Mouse (Mus musculus) urinary bladder, postnatal 14 days (tissue): Measurements from ENCODE around the gene Snapc3.

Source experiments
- DNase-seq: peaks from one replicate; pipeline ENCODE4 v3.0.0; 2021; ENCODE audit warnings: low spot score

Gene Snapc3

DNA sequence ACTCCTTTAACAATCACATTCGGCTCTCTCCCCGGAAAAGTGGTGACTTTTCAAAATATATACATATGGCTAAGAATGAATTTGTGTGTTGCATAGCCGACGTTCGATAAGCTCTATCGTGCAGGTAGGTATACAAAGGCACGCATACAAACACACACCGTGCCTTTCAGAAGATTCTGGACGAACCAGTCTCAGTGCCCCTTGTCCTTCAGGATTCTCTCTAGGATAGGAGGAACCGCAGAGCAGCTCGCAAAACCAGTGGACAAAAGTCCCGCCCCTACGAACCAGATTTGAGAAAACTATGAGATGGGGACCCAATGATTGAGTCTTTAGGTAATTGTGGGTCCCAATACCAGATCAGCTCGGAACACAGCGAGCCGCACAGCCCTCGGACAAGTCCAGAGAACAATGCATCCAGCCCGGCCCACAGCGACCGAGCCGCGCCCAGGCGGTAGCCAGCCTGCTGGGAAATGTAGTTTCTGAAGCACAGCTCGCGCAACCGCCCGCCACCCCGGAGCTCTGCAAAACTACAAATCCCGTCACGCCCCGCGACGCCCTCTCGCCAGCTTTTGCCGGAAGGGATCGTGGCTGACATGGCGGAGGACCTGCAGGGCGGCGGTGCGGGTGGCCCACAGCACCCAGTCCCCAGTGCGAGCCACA is at the start of gene Snapc3:
Gene Snapc3 (plus strand): TSS at position 565 of the 660 bp plus-strand sequence.
- peak; percentile 96 for DNase-seq

GRCm38 (mm10) chr4:83373381-83373780 is 44.1 kb upstream of the Snapc3 start:
- DNase-seq = no peak

GRCm38 (mm10) chr4:83375650-83376049 is 41.9 kb upstream of the Snapc3 start:
- no peak for DNase-seq

DNA sequence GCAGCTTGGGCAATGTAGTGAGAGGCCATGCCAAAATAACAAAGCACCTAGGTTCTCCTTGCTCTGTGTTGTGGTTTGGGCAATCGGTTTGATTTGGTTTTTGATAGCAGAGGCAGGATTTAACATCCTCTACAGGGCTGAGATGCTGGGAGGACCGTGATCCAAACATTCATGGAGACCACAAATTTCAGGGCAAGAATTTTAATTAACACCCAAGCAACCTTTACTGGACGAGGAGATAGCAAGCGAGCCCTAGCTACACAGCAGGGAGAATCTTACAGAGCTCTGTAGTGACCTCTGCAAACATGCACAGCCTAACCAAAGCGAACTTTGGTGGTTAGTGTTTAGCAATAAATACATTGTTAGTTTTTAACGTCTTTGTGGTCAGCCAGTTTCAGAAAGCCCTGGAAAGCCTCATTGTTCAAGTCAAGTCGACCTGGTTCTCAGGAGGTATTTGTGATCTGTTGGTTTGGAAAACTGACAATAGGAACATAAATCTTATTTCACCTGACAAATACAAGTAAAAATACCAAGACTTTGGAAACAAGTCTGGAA is 41.0 kb upstream of the Snapc3 start:
- DNase-seq = no peak

GRCm38 (mm10) chr4:83379036-83379435 is 38.5 kb upstream of the Snapc3 start:
- DNase-seq = no peak

GRCm38 (mm10) chr4:83379746-83380145 is 37.8 kb upstream of the Snapc3 start:
- DNase-seq = no peak

DNA sequence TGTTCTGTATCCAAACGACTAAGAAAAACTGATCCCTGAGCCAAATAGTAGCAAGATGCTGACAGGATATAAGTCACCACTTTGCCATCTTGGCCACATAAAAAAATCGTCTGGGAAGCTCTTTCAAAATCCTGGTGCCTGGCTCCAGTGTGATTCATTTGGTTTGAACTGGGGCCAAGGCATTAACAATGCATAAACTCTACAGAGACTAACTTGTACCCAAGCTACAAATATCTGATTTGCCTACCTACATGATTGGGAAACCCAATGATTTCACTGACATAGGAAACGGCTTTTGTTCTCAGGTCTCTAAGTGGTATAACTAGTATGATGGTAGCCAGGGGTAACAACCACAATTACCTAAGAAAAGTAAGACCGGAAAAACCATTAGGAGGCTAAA is 37.3 kb upstream of the Snapc3 start:
- peak; percentile 26 for DNase-seq

GRCm38 (mm10) chr4:83383899-83384490 is 33.5 kb upstream of the Snapc3 start:
- DNase-seq = peak; percentile 27

- no peak for DNase-seq
Observed at GRCm38 (mm10) chr4:83385091-83385490, 32.4 kb upstream of the Snapc3 start.

GRCm38 (mm10) chr4:83390551-83390950 is 27.0 kb upstream of the Snapc3 start:
- no peak for DNase-seq

- no peak for DNase-seq
Observed at GRCm38 (mm10) chr4:83391956-83392355, 25.6 kb upstream of the Snapc3 start.

DNA sequence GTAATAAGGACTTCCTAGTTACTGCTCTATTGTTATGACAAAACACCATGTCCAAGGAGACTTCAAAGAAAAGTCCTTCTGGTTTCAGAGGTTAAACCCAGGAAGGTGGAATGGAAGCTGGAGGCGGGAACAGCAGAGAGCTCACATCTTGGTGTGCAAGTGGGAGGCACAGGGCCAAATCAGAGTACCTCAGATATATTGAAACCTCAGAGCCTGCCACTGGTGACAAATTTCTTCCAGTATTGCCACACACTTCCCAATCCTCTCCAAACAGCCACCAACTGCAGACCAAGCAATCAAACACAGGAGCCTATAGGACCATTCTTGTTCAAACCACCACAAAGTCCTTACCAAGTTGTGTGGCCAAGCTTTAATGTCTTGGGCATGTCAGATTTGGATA is 23.8 kb upstream of the Snapc3 start:
- DNase-seq = no peak

DNA sequence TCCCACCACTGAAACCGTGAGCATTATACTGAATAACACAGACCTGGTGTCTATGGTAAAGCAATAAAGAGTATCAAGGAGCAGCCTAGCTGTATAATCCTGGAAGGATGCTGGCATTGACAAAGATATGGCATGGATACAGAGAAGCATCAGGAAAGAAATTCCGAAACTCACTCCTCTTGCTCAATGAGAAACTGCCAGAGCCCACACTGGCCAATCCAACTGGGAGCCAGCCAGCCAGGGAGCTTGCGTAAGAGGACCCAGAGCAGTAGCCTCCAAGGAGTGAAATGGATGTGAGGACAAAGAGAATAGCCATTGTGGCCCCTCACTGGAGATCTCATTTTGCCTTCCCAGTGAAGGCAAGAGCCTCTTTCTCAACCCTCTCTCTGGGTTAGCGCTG is 21.2 kb upstream of the Snapc3 start:
- peak; percentile 64 for DNase-seq

DNA sequence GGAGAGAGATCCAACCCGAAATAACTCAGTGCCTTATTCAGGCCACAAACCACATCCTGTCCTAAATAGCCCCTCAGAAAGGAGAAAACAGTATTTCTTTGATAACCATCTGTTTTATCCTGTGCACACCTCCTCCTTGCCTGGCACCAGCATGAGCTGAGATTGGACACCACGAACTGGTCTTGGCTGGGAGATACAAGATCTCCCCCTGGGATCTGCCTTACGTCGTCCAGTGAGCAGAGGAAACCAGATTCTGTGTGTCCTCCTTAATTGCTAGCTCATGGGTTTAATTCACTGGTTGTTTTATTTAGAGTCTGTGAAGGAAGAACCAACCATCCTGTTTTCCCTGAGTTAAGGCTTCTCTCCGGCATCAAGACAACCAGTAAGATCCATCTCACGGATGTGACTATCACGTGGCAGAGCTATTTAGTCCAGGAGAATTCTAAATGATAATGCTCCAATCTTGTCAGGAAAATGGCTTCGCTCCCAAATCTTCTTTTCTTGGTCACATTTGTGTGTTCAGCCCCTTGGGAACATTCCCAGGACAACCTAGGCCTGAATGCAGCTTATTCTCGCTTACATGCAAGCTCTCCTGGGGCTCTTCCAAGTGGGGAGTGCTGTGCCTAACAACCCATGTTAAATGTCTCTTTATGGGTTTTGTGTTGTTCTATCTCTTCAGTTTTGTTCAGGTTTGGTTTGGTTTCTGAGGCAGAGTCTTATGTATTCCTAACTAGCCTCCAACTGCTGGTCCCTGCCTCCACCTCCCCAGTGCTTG is 20.3 kb upstream of the Snapc3 start:
- DNase-seq = no peak

- no peak for DNase-seq
Observed at GRCm38 (mm10) chr4:83398527-83398926, 19.0 kb upstream of the Snapc3 start.

GRCm38 (mm10) chr4:83400691-83401595 is 16.6 kb upstream of the Snapc3 start:
- DNase-seq = no peak

GRCm38 (mm10) chr4:83401712-83402111 is 15.8 kb upstream of the Snapc3 start:
- DNase-seq = no peak

DNA sequence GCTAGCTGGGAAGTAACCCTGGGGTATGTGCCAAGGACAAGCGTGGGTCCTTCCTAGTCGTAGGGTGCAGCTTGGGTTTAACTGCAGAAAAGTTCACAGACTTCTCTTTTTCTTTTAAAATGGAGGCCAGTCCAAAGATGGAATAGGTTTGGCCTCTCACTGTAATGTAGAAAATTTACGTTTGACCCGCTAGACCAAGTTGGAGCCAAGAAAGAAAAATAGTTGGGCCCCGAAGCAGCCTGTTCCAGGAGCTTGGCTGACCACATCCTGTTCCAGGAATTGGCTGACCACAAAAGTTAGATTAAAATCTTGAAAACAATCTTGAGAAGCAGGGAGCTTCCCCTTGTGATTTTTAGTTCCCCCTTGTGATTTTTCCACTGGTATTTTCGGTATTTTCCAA is 9.8 kb upstream of the Snapc3 start:
- DNase-seq = no peak

GRCm38 (mm10) chr4:83409867-83410505 is 7.5 kb upstream of the Snapc3 start:
- no peak for DNase-seq

GRCm38 (mm10) chr4:83412060-83412459 is 5.5 kb upstream of the Snapc3 start:
- DNase-seq = no peak

- no peak for DNase-seq
Observed at GRCm38 (mm10) chr4:83414241-83414824, 3.2 kb upstream of the Snapc3 start.
